Mouse (Mus musculus) A20 (cell line): ENCODE data around the gene Rab13.
A peak's percentile ranks its signal among the peaks of the same experiment; 100 is the strongest.

Experiments used
- DNase-seq: peaks from one replicate; pipeline ENCODE4 v3.0.0-alpha.2; 2011; ENCODE audit warnings: low read depth, low spot score

Rab13 gene

DNA sequence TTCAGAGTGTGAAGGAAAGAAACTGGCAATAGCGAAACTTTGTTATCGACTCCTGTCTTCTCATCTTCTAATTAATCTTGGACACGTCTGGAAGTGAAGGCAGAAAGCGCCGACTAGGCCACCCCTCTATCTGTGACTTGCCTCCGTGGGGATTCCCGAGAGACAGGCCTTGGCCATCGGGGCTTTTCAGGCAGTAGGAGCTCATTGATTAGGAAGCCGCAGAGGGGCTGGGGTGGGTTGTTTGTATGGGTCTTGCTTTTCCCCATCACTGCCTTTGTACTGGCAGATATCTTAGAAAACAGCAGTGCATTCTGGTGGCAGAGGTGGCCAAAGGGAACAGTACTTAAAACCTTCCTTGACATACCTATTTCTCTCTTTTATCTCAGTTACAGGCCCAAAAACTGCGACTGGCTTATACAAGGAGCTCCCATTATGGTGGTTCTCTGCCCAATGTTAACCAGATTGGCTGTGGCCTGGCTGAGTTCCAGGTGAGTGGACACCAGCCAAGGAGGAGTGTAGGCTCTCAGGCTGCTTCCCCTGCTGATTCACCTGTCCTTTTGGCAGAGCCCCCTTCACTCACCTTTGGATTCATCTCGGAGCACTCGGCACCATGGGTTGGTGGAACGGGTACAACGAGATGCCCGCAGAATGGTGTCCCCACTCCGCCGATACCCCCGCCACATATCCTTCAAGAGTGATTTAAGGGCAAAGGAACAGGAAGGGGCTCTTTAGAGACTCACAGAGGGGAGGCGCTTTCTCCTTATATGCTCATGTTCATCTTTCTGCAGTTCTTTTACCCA is 43.4 kb downstream of the Rab13 start:
- no peak for DNase-seq

DNA sequence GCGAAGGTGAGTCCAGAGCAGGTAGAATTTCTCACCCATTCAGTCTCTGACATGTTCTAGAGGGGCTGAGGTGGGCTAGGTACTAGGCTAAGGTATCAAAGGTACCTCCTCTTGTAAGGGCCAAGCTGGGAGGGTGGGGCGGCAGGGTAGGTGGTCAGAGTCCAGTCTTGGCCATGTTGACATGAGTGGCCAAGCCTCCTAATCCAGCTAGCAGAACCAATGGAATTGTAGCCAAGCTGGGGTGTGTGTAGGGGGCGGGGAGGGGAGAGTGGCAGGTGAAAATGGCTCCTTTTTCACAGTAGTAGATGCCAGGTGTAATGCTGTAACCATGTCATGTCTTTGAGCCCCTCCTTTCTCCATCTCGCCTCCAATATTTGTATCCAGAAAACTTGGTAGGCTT is 45.0 kb downstream of the Rab13 start:
- no peak for DNase-seq

DNA sequence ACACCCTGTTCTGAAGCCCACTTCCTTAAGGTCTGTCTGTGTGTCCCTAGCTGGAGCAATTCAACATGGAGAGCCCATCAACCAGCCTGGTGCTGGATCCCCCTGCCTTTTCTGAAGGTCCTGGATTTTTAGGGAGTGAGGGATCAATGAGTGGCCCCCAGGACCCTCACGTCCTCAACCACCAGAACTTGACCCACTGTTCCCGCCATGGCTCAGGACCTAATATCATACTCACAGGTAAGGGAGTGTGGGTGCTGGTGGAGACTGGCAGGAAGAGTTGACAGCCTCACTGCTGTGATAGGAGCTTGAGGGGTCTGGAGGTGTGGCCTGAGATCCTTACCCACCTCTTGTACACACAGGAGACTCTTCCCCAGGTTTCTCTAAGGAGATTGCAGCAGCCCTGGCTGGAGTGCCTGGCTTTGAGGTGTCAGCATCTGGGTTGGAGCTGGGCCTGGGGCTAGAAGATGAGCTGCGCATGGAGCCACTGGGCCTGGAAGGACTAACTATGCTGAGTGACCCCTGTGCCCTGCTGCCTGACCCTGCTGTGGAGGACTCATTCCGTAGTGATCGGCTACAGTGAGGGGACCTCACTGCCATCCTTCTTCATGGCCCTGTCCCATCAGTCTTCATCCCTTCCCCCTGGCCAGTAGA is 49.8 kb downstream of the Rab13 start:
- DNase-seq: no peak

DNA sequence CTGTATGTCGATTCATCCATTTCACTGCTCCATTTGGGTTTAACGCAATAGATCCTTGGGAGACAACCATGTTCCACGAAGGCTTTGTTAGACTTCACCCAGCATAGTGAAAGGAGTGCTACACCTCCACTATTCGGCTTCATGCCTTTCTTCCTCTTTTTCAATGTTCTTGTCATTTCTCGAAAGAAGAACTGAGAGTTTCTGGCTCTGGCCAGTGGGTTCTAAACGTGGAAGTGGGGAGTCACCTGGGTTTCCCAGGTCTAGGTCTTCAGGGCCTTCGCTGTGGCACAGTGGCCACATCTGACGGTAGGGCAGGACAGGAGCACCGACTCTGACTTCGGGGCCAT is 51.2 kb downstream of the Rab13 start:
- DNase-seq: no peak

DNA sequence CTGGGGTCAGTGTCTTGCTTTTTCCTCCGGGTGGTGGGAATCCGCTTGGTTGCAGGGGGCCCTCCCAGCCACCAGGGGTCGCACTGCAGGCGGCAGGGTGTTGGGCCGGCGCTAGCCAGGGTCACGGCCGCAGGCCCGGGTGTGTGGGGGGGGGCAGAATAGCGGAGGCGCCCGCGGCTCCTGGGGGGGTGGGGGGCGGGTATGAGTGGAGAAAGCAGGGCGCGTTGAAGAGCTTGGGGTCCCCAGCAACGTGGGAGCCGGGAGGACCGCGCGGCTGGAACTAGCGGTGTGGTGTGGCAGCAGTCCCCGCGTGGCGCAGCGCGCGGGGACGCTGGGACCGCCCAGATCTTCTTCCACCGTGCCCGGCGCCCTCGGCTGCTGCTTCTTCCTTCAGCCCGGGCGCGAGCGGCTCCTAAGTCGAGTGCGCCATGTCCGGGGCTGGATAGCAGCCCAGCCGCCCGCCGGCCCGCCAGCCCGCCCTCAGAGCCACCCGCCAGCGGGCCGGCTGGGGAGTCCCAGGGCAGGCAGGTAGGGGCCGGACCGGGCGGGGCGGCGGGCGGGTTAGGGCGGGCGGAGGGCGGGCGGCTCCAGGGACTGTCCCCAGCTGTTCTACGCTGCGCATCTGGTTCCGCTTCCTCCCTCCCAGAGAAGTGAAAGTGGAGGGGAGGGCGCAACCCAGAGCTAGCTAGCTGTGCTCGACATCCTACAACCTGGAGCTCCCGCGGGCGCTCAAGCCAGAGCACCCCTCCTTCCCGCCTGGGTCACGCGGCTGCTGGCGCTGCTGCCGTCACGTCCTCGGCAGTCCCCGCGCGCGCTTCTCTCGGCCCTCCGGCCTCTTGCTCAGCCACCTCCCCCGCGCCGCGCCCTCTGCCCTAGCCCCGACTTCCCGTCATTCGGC is 51.8 kb downstream of the Rab13 start, which contains the start of gene Dennd4b:
Gene Dennd4b, plus strand, starts transcription at position 152 of the 898 bp plus-strand sequence.
- DNase-seq: peak; percentile 97

DNA sequence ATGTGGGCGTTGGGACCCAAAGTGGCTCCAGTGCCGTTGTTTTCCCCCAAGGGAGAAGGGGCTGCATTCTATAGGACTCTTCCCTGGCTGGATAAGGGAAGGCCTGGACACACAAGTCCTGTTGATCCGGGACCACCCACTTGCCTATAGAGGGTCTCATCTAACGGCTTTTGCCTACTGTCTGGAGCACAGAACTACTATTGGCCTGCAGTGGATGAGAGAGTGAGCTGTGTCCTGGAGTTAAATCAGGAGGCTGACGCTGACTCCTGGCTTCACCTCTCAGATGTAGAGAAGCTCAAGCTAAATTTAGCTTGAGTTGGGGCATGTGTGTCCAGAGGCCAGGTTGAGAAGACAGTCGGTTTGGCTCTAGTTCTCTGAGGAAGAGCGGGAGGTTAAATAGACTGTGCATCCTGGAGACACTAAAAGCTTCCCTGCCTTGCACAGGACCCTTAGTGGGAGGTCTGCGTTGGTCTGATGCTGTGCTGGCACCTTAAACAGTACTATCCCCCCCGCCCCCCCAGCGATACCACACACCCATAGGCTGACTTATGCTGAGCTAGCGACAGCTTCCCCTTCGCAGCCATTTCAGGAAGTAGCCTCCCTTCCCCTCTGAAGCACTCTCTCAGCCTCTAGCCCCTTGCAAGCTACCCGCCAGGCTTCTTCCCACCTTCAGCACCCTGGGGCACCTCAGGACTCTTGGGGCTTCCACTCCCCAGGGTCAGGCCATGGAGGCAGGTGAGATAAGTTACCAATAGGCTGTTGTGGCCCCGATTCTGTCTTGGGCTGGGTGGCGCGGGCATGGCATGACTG is 52.6 kb downstream of the Rab13 start:
- DNase-seq: peak; percentile 91

DNA sequence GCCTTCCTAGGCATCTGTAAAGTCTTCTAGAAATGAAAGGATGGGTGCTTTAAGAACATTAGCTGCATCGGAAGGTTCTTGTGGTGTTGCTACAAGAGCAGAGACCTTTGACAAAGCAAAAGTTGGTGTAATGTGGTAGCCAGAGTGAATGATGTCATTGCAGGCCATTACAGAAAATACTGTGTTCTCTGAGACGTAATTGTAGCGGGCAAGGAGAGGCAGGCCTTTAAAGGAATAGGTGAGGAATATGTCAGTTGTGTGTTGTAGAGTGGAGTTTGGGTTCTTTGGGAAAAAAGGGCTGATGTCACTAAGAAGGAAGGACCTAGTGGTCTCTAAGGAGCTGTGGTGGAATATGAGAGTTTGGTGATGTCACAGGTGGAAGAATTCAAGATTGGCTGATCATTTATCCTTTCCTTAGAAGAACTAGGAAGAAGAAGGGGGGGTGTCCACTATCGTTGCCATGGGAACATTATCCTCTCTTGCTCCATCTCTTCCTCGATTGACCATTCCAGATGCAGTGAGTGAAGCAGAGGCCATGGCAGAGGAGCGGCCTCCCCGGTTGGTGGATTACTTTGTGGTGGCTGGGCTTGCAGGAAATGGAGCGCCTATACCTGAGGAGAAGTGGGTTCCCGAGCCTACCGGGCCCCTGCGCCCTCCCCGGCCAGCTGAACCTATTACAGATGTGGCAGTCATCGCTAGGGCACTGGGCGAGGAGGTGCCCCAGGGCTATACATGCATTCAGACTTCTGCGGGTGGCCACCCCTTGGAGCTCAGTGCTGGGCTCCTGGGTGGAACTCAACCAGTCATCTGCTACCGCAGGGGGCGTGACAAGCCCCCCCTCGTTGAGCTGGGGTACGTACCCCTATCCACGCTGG is 53.6 kb downstream of the Rab13 start:
- DNase-seq: no peak

DNA sequence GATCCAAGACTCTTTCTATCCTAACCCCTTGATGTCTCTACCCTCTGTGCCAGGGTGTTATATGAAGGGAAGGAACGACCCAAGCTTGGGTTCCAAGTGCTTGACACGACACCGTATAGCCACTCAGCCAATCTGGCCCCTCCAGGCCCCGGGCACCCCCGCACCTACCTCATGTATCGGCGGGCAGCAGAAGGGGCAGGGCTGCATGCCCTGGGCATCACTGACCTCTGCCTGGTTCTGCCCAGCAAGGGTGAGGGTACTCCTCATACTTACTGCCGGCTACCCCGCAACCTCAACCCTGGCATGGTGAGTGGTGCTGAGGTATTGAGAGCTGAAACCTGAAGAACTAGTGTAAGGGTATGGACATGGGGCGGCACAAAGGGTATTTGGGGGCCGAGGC is 54.7 kb downstream of the Rab13 start:
- DNase-seq: no peak

DNA sequence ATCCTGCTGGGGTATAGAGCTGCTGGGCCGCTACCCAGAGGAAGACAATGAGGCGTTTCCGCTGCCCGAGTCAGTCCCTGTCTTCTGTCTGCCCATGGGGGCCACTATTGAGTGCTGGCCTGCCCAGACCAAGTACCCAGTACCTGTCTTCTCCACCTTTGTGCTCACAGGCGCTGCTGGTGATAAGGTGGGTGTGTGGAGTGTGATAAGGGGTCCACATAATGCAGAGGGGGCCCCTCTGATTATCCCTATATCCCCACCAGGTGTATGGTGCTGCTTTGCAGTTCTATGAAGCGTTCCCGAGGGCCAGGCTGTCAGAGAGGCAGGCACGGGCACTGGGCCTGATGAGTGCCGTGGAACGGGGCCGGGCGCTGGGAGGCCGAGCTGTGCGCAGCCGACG is 55.5 kb downstream of the Rab13 start:
- no peak for DNase-seq

DNA sequence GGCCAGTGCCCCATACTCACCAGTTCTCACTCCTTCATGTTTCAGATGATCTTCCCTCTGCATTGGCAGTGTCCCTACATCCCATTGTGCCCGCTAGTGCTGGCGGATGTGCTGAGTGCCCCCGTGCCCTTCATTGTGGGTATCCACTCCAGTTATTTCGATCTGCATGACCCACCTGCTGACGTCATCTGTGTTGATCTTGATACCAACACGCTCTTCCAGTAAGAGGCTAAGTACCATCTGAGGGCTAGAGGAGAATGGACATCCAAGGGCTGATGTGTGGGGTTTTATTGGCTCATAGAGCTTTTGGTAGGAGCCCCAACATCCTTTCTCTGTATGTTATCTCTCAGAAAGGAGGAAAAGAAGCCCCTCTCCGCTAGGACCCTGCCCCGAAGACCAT is 57.3 kb downstream of the Rab13 start:
- DNase-seq: no peak

DNA sequence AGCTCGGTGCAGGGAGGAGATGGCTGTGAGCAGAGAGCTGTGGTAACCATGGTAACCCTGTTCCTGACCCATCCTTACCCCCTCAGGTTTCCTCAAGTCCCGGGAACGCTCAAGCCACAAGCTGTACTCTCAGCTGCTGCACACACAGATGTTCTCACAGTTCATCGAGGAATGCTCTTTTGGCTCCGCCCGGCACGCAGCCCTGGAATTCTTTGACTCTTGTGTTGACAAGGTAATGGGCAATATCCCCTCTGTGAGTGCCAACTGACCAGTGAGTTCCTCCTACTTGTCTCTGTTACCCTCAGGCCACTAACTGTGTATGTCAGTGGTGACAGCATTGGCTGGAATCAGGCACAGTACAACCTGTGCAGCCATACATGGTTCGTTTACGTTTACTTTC is 58.7 kb downstream of the Rab13 start:
- DNase-seq: no peak

DNA sequence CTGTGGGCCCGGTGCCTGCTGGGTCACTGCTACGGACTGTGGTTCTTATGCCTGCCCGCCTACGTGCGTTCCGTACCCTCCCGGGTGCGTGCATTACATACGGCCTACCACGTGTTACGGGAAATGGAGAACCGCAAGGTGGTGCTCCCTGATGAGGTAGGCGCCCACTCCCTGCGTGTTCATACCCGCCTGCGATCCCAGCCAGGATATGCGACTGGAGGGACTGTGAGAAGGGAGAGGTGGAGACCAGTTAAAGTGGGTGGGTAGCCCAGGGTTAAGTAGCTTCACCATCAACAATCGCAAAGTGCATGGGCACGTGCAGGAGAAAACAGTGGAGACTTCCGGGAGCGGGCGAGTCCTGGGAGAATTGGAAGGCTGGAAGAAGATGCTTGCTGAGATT is 60.4 kb downstream of the Rab13 start:
- no peak for DNase-seq

DNA sequence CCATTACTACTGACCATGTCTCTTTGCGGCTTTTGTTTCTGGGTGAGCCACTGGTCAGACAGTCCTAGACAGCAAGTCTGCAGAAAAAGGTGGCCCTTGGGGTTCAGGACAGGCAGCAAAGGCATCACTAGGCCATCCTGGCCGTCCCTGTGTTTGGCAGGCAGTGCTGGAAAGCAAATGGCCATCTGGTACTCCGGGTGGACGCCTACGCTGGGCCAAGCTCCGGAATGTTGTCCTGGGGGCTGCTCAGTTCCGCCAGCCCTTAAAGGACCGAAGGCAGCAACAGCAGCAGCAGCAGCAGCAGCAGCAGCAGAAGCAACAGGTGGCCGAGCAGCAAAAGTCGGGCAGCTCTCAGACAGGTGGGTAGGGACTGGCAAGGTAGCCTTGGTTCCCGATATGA is 61.8 kb downstream of the Rab13 start:
- DNase-seq: no peak
